Mouse (Mus musculus): Measurements from ENCODE around the gene Pum3. TPM values are rescaled to one million over a fixed set of nuclear protein-coding genes. Genes with fewer than 3 reads are reported as not detected.
"Not testable (repeated sequence)": the region's sequence is repeated elsewhere in the genome, so short reads cannot be mapped to it uniquely, and the experiment has no call there.

Gene Pum3
- polyA plus RNA-seq, 1 experiment from 2014 or later: 50.7 TPM

- H3K4me1 ChIP-seq: no peaks in the 10 kb centered on the region
- ATAC-seq (ENCODE audit: low FRiP score): no peak
- no peaks in the 10 kb centered on the region for H3K9me3 ChIP-seq (replicated peaks)
- H3K4me3 ChIP-seq (replicated peaks): no peak overlapping the region
- no peaks in the 10 kb centered on the region for H3K27me3 ChIP-seq (replicated peaks)
- WGBS: 90% methylated on average over 2 of the region's 2 CpGs
- no peak overlapping the region for H3K27ac ChIP-seq (replicated peaks)
- no peak overlapping the region for H3K4me2 ChIP-seq
- H3K9ac ChIP-seq (replicated peaks): no peak overlapping the region
- H3K36me3 ChIP-seq: peaks cover 68% of the 10 kb centered on the region
Observed at GRCm38 (mm10) chr19:27392431-27392830, 37.2 kb downstream of the Pum3 start.

GRCm38 (mm10) chr19:27391344-27391743 is 38.3 kb downstream of the Pum3 start:
- H3K4me1 ChIP-seq: no peaks in the 10 kb centered on the region
- no peak overlapping the region for H3K4me3 ChIP-seq (replicated peaks)
- peaks cover 76% of the 10 kb centered on the region for H3K36me3 ChIP-seq
- no peak overlapping the region for H3K4me2 ChIP-seq
- WGBS: 91% methylated on average over 2 of the region's 2 CpGs
- H3K27me3 ChIP-seq (replicated peaks): no peaks in the 10 kb centered on the region
- H3K9me3 ChIP-seq (replicated peaks): no peaks in the 10 kb centered on the region
- H3K27ac ChIP-seq (replicated peaks): no peak overlapping the region
- no peak overlapping the region for H3K9ac ChIP-seq (replicated peaks)
- no peak for ATAC-seq (ENCODE audit: low FRiP score)

DNA sequence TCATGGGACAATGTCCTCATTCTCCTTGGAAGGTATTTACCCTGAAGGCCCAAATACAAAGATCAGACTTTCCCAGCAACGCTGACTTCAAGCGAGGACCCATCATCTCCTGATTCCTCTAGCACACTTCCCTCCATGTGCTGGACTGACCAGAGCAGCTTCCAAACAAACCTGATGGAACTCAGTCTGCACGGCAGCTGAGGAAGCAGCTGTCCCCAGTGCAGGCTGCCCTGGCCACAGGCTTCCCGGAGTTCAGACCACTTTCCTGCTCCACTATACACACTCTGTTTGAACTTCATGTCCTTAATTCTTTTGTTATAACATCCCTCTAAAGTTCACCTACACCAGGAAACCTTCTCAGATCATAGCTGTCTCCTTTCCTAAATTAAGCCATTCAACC is 40.1 kb downstream of the Pum3 start:
- H3K4me2 ChIP-seq; H3K4me1 ChIP-seq; H3K9me3 ChIP-seq (replicated peaks); H3K9ac ChIP-seq (replicated peaks); ATAC-seq (ENCODE audit: low FRiP score); H3K27me3 ChIP-seq (replicated peaks); H3K27ac ChIP-seq (replicated peaks); H3K4me3 ChIP-seq (replicated peaks): not testable (repeated sequence)
- WGBS: 90% methylated on average over 4 of the region's 4 CpGs
- peaks cover 77% of the 10 kb centered on the region for H3K36me3 ChIP-seq

- no peaks in the 10 kb centered on the region for H3K27me3 ChIP-seq (replicated peaks)
Observed at GRCm38 (mm10) chr19:27385304-27385703, 44.3 kb downstream of the Pum3 start.

GRCm38 (mm10) chr19:27383266-27383665 is 46.4 kb downstream of the Pum3 start:
- H3K27ac ChIP-seq (replicated peaks): no peak overlapping the region
- H3K4me2 ChIP-seq: no peak overlapping the region
- WGBS: 93% methylated on average over 5 of the region's 5 CpGs
- H3K4me1 ChIP-seq: no peaks in the 10 kb centered on the region
- no peaks in the 10 kb centered on the region for H3K27me3 ChIP-seq (replicated peaks)
- ATAC-seq (ENCODE audit: low FRiP score): no peak
- H3K36me3 ChIP-seq: peaks cover 31% of the 10 kb centered on the region
- no peaks in the 10 kb centered on the region for H3K9me3 ChIP-seq (replicated peaks)
- H3K4me3 ChIP-seq (replicated peaks): no peak overlapping the region
- no peak overlapping the region for H3K9ac ChIP-seq (replicated peaks)

More at GRCm38 (mm10) chr19:27385304-27385703, 44.3 kb downstream of the Pum3 start:
- no peaks in the 10 kb centered on the region for H3K4me1 ChIP-seq
- no peak overlapping the region for H3K4me2 ChIP-seq
- H3K9me3 ChIP-seq (replicated peaks): no peaks in the 10 kb centered on the region
- H3K27ac ChIP-seq (replicated peaks): no peak overlapping the region
- no peak for ATAC-seq (ENCODE audit: low FRiP score)
- no peak overlapping the region for H3K9ac ChIP-seq (replicated peaks)
- peaks cover 49% of the 10 kb centered on the region for H3K36me3 ChIP-seq
- H3K4me3 ChIP-seq (replicated peaks): no peak overlapping the region

GRCm38 (mm10) chr19:27382131-27382530 is 47.5 kb downstream of the Pum3 start:
- no peak for ATAC-seq (ENCODE audit: low FRiP score)
- 78% methylated on average over 1 of the region's 1 CpGs for WGBS
- H3K4me1 ChIP-seq: no peaks in the 10 kb centered on the region
- no peak overlapping the region for H3K4me2 ChIP-seq
- no peak overlapping the region for H3K9ac ChIP-seq (replicated peaks)
- H3K36me3 ChIP-seq: peaks cover 20% of the 10 kb centered on the region
- no peaks in the 10 kb centered on the region for H3K9me3 ChIP-seq (replicated peaks)
- no peaks in the 10 kb centered on the region for H3K27me3 ChIP-seq (replicated peaks)
- H3K4me3 ChIP-seq (replicated peaks): no peak overlapping the region
- H3K27ac ChIP-seq (replicated peaks): no peak overlapping the region

- H3K4me3 ChIP-seq (replicated peaks): no peak overlapping the region
- no peak overlapping the region for H3K27ac ChIP-seq (replicated peaks)
- H3K4me1 ChIP-seq: no peaks in the 10 kb centered on the region
- H3K36me3 ChIP-seq: no peaks in the 10 kb centered on the region; the same call in 1 of the 2 replicates
- no peak overlapping the region for H3K4me2 ChIP-seq
- no peak overlapping the region for H3K9ac ChIP-seq (replicated peaks)
- H3K27me3 ChIP-seq (replicated peaks): no peaks in the 10 kb centered on the region
- no peaks in the 10 kb centered on the region for H3K9me3 ChIP-seq (replicated peaks)
- 80% methylated on average over 2 of the region's 2 CpGs for WGBS
- ATAC-seq (ENCODE audit: low FRiP score): no peak
Observed at GRCm38 (mm10) chr19:27379712-27380401, 49.8 kb downstream of the Pum3 start.

- Histone ChIP-seq H3K36me3 (no peaks in the 10 kb centered on the region), H3K27me3 (replicated peaks) (no peaks in the 10 kb centered on the region), H3K4me3 (replicated peaks) (no peak overlapping the region), H3K9ac (replicated peaks) (no peak overlapping the region), H3K9me3 (replicated peaks) (no peaks in the 10 kb centered on the region), H3K27ac (replicated peaks) (no peak overlapping the region), H3K4me1 (no peaks in the 10 kb centered on the region), H3K4me2 (no peak overlapping the region)
- ATAC-seq (ENCODE audit: low FRiP score): no peak
- WGBS: 70% methylated on average over 2 of the region's 2 CpGs
Observed at GRCm38 (mm10) chr19:27370784-27371183, 58.8 kb downstream of the Pum3 start.

DNA sequence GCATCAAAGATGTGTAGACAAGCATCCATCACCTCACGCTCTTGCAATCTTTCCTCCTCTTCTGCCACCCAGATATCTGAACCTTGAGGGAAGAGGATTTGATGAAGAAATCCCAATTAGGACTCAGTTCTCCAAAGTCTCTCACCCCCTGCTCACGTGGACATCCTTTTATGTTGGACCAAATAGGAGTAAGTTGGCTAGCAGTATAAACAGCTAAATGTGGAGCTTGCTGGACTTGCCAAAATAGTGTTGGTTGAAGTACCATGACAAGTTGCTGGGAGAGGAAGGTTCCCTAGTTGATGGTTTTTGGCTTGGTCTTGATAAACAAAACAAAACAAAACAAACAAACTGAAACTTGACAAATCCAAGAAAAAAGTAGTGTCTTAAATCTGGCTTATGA is 59.5 kb downstream of the Pum3 start:
- Histone ChIP-seq H3K4me3 (replicated peaks) (no peak overlapping the region), H3K9me3 (replicated peaks) (no peaks in the 10 kb centered on the region), H3K36me3 (no peaks in the 10 kb centered on the region), H3K4me2 (no peak overlapping the region), H3K27me3 (replicated peaks) (no peaks in the 10 kb centered on the region), H3K9ac (replicated peaks) (no peak overlapping the region), H3K27ac (replicated peaks) (no peak overlapping the region), H3K4me1 (no peaks in the 10 kb centered on the region)
- 76% methylated on average over 2 of the region's 2 CpGs for WGBS
- ATAC-seq (ENCODE audit: low FRiP score): no peak

GRCm38 (mm10) chr19:27369461-27370135 is 60.0 kb downstream of the Pum3 start:
- no peak overlapping the region for H3K9ac ChIP-seq (replicated peaks)
- H3K27me3 ChIP-seq (replicated peaks): no peaks in the 10 kb centered on the region
- H3K4me3 ChIP-seq (replicated peaks): no peak overlapping the region
- H3K9me3 ChIP-seq (replicated peaks): no peaks in the 10 kb centered on the region
- H3K27ac ChIP-seq (replicated peaks): no peak overlapping the region
- H3K4me2 ChIP-seq: no peak overlapping the region
- H3K4me1 ChIP-seq: peaks cover 1% of the 10 kb centered on the region
- 74% methylated on average over 3 of the region's 3 CpGs for WGBS
- no peak for ATAC-seq (ENCODE audit: low FRiP score)
- H3K36me3 ChIP-seq: no peaks in the 10 kb centered on the region

GRCm38 (mm10) chr19:27366113-27366746 is 63.4 kb downstream of the Pum3 start:
- WGBS: 86% methylated on average over 10 of the region's 10 CpGs

DNA sequence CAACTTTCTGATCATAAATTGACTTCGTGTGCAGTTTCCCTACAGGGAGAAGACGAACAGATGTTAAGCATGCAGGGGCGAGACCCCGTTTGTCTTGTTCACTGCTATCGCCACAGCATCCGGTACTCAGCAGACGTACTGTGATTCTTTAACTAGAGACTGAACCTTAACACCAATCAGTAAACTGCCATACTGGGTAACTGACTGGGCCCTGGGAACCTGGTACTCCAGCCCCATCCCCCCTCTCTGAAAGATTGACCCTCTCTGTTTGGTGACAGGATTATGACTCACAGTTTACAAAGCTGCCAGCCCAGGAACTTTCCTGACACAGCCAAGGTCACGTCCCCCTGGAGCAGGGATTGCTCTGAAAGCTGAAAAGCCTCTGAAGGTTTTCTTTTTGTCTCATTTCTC is 65.1 kb downstream of the Pum3 start:
- no peaks in the 10 kb centered on the region for H3K9me3 ChIP-seq (replicated peaks)

More at GRCm38 (mm10) chr19:27366113-27366746, 63.4 kb downstream of the Pum3 start:
- no peak for ATAC-seq (ENCODE audit: low FRiP score)
- Histone ChIP-seq H3K4me2 (no peak overlapping the region), H3K9me3 (replicated peaks) (no peaks in the 10 kb centered on the region), H3K9ac (replicated peaks) (no peak overlapping the region), H3K4me1 (peaks cover 6% of the 10 kb centered on the region), H3K27ac (replicated peaks) (no peak overlapping the region), H3K4me3 (replicated peaks) (no peak overlapping the region), H3K36me3 (no peaks in the 10 kb centered on the region), H3K27me3 (replicated peaks) (no peaks in the 10 kb centered on the region)

More for the DNA sequence above, 65.1 kb downstream of the Pum3 start:
- Histone ChIP-seq H3K4me1 (peaks cover 6% of the 10 kb centered on the region), H3K9ac (replicated peaks) (no peak overlapping the region), H3K4me3 (replicated peaks) (peak overlapping the region; percentile 10; the same call in 1 of the 2 replicates), H3K36me3 (no peaks in the 10 kb centered on the region), H3K27me3 (replicated peaks) (no peaks in the 10 kb centered on the region), H3K27ac (replicated peaks) (no peak overlapping the region), H3K4me2 (peak overlapping the region; percentile 46)
- no peak for ATAC-seq (ENCODE audit: low FRiP score)
- WGBS: 8% methylated on average over 8 of the region's 8 CpGs
